Mouse (Mus musculus) cerebellum, adult 8-10 months (tissue): ENCODE measurements around the gene Fam214a.

ENCODE experiments used
- DNase-seq: peaks from one replicate; pipeline ENCODE4 v3.0.0; 2022

The Fam214a gene

GRCm38 (mm10) chr9:75035944-75036343 lies 83.3 kb downstream of the Fam214a start:
- no peak for DNase-seq

DNA sequence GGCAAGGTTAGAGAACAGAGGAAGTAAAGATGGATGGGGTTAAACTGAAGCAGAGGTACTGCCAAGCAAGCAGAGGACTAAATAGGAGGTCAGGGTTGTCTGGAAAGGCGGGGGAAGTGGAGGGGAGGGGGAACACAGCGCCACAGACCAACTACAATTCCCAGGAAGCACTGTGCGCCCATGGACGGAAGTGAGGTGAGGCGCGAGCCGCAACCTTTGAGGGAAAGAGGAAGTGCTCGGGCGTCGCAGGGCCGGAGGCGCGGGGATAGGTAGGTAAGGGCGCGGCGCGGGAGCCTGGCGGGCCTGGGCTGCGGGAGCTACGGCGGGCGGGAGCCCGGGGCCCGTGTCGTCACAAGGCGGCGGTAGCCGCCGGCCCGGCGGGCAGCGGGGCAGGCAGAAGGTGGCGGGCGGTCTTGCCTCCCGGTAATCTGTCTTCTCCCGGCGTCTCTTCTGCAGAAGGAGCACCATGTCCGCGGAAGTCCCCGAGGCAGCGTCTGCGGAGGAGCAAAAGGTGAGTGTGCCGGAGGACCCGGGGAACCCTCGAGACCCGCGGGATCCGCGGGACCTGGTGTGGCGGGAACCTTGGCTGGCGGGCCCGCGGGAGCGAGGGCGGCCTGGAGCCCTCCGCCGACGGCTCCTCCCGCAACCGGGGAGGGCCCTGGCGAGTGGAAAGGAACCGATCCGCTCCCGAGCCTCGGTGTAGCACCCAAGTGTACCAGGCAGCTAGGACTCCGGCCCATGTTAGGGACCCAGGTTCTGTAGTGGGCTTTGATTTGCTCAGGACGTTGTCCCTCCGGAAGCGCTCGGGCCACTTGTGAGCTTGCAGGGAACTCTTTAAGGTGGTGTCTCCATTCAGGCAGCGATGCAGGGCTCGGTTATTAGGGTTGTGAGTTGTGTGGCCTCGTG lies 85.0 kb downstream of the Fam214a start, which contains the start of gene Arpp19:
TSS of gene Arpp19 (plus strand) at position 164 of the 906 bp plus-strand sequence.
- DNase-seq, result peak; percentile 81

- no peak for DNase-seq
These were observed 85.6 kb downstream of the Fam214a start for GRCm38 (mm10) chr9:75038357-75038688.

DNA sequence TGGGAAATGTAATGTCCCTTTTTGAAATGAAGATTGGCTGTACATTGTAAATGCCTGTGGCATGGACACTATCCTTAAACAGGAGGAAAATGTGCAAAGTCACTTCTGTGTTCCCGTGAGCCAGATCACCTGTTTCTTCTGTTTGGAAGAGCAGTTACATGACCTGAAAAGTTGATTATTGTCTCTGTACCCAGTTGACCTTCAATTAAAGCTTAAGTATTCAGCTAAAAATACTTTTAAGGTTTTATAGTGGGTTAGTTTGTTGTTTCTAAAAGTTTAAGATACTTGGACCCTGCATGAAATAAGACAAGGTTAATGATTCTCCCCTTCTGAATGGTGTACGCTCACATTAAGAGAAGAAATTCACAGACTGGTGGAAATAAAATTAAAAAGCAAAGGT lies 87.9 kb downstream of the Fam214a start:
- no peak for DNase-seq

GRCm38 (mm10) chr9:75041840-75042525 lies 89.3 kb downstream of the Fam214a start:
- DNase-seq, result no peak

DNA sequence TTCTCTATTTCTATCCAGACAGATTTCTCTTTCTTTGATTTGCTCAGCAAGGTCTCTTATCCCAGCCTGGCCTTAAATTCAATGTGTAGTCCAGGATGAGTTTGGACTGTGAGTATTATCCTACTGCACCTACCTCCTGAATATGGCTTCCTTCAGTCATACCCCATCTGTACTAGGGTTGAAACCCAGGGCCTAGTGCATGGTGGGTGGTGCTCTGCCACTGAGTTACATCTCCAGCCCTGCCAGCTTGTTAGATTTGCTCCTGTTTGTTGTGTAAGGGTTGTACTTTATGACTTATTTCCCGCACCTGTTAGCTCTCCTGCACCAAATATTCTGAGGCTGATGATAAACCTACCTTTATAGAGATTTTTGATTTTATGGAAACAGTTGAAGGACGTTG lies 90.5 kb downstream of the Fam214a start:
- no peak for DNase-seq

DNA sequence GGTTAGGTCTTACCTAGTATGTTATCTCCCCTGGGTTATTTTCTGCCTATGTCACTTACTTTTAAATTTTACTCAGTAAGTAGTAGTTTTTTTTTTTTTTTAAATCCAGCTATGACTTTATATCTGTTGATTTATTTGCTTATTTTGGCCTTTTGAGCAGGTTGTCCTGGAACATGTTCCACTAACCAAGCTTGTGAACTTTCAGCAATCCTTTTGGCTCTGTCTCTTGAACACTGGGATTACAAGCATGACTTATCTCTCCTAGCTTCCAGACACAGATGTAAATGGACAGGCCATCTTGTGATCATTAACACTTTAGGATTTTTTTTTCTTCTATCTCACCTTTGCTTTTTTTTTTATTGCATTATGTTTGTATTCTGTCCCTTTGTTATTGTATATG lies 94.4 kb downstream of the Fam214a start:
- DNase-seq, result no peak

GRCm38 (mm10) chr9:75049100-75049499 lies 96.4 kb downstream of the Fam214a start:
- DNase-seq, result no peak

- peak; percentile 82 for DNase-seq
These were observed 97.3 kb downstream of the Fam214a start for GRCm38 (mm10) chr9:75050003-75050402.

DNA sequence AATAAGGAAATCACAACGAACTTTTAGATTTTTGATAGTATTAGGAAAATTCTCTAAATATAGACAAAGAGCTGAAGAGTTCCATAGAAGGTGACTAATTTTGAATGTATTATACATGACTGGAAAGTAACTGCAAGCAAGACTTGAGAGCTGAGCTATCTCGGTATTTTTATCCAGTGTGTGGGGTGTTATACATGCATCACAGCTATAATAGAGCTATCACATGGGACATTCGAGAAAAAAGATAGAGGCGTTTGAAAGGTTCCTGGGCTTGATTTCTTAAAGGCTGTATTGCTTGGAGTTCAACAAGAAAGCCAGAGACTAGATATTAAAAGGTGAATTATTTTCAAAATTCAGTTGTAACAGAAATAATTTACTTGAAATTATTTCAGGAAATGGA lies 99.2 kb downstream of the Fam214a start:
- no peak for DNase-seq

DNA sequence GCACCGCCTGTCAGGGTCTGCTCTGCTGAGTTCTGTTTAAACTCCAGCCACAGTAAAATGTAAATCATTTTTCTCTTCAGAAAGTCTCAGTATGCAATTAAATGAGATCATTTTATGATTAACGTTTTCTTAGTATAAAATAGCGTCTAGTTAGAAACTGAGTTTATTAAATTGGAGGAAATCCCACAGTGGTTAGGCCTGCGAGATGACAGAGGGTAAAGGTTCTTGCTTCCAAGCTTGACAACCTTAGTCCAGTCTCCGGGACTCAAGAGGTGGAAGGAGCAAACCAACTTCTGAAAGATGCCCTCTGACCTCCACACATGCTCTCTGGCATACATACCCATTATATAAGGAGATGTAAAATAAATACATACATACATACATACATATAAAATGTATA lies 102.4 kb downstream of the Fam214a start:
- no peak for DNase-seq

- DNase-seq, result no peak
These were observed 112.1 kb downstream of the Fam214a start for GRCm38 (mm10) chr9:75064678-75065331.

DNA sequence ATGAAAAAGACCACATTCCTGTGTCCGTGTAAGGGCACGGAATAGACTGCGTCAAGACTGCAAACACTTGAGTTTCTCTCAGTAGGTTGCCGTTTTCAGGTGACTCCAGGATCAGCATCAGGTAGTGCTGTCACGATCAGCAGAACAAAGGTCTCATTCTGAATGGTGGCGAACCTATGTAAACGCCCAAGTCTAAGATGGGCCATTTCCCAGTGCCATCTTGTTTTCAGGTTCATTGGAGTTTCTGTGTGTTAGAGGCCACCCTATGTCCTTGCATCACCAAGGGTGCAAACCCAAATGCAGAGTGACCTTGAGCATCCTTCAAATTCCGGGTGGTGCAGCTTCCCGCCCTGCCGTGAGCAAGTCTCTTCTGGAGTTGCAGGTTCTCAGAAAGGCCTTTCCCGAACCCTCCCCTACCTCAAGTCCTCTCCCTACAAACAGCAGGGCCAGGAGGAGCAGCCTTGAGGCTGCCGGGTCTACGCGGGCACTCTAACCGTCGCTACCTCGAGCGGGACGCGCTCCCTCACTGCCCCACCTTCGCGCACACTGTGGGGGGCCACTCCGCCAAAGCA lies 117.9 kb downstream of the Fam214a start, which contains the start of gene Myo5a:
TSS of gene Myo5a (plus strand) at position 559 of the 572 bp plus-strand sequence.
- no peak for DNase-seq

DNA sequence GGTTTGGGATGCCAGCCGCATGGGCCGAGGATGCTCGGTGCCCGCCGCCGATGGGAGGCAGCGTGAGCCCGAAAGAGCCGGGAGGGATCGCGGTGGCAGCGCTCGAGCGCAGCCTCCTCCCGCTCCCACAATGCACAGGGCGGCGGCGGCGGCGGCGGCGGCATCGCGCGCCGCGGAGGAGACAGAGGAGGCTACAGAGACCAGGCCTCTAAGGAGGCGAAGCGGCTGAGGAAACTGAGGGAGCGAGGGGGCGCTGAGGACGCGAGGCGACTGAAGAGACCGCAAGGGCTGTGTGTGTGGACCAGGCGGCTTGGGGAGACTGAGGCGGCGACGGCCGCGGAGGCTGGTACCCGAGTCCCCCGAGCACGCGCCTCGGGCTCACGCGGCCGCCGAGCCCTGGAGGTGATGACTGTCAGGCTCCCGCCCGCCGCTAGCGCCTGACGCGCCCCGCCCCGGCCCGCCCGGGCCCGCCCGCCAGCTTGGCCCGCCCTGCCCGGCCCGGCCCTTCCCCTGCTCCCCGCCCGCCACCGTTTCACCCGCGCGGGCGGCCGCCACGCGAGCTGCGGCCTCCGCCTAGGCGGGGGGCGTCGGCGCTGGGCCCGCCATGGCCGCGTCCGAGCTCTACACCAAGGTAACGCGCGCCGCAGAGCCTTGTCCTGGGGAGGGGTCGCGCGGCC lies 118.5 kb downstream of the Fam214a start:
- peak; percentile 82 for DNase-seq

DNA sequence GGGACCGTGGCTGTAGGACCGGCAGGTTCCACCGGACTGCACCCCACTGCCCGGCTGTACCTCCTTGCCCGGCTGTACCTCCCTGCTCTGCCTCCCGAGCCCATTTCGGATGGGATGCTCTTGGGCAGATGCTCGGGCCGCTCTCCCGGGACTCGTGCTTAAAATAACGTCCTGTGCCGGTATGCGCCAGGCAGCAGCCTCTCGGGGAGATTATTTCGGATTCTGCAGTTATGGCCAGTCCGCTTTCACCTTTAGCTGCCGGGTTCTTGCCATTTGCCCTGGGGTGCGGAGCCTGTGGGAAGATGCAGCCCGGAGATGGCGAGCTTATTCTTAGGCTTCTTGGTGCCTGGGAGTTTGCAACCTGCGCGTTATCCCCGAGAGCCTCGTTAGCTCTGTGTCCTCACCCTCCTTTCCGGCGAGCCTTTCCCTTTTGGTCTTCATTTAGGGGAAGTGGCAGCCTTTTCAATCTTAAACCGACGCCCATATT lies 119.1 kb downstream of the Fam214a start:
- DNase-seq, result no peak

- DNase-seq, result no peak
These were observed 119.7 kb downstream of the Fam214a start for GRCm38 (mm10) chr9:75072361-75072760.

GRCm38 (mm10) chr9:75077191-75077590 lies 124.5 kb downstream of the Fam214a start:
- DNase-seq, result no peak
